Mouse (Mus musculus): ENCODE measurements at regions not wholly inside any gene's neighbourhood (a gene's known extent, or its start where the extent isn't known, plus 50 kb on each side); places are given as distances from the start of the nearest gene placed in this dataset.
A peak's percentile ranks its signal among the peaks of the same experiment; 100 is the strongest.

DNA sequence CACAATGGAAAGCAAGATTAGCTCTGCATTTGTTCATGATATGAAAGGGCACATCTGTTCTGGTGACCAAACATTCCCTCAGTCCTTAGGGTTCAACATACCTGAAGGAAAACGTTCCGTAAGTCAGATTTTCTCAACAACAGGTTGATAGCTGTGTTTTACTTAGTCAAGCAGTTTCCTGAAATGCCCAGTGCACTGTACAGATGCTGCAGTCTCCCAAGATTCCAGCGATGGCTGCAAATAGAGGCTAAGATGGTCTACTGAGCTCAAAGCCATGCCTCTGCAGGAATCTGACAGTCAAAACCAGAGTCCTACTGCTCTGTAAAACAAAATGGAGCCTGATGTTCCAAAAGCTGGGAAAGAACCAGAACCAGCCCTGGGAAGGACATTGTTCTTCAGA is 268.5 kb upstream of the Myo3a start:
- Histone ChIP-seq H3K4me3 (ENCODE audit: control insufficient read depth in 1 of 2, insufficient read depth in 1 of 2, low read depth in 2 of 2, low read length in 2 of 2) (peak overlapping the region; percentile 20 to 51), H3K9ac (ENCODE audit: control insufficient read depth, low read depth, low read length, poor library complexity, severe bottlenecking) (peak overlapping the region; percentile 21), H3K4me1 (ENCODE audit: control insufficient read depth in 1 of 2, insufficient read depth in 2 of 2, low read length in 2 of 2) (peaks cover 3 to 7% of the 10 kb centered on the region in 2 experiments), H3K36me3 (ENCODE audit: control insufficient read depth in 1 of 2, insufficient read depth in 2 of 2, low read length in 2 of 2) (peaks cover 0 to 8% of the 10 kb centered on the region in 2 experiments; a peak in 1 of 4 replicates), H3K9me3 (replicated peaks; ENCODE audit: insufficient read depth, low read length) (no peaks in the 10 kb centered on the region), H3K27me3 (ENCODE audit: control insufficient read depth in 1 of 2, insufficient read depth in 2 of 2, low read length in 2 of 2) (peaks cover 0 to 4% of the 10 kb centered on the region in 2 experiments; a peak in 1 of 4 replicates), H3K27ac (ENCODE audit: control insufficient read depth, low read depth, low read length) (no peak overlapping the region), H3K79me2 (ENCODE audit: control insufficient read depth, insufficient read depth, low read length, poor library complexity) (no peaks in the 10 kb centered on the region)
- TF ChIP-seq ZC3H11A (IDR thresholded peaks at IDR 0.05; ENCODE audit: low read depth, low read length) = no peak
- 0 out of 2 replicates have a peak, but pooled peaks have one; percentile 2 for TF ChIP-seq TBP (IDR thresholded peaks at IDR 0.05; ENCODE audit: low read depth, low read length)
- no peak for TF ChIP-seq UBTF (IDR thresholded peaks at IDR 0.05; ENCODE audit: borderline replicate concordance, insufficient read depth, low read depth, low read length)
- DNase-seq (ENCODE audit: low read depth, low spot score) = no peak

DNA sequence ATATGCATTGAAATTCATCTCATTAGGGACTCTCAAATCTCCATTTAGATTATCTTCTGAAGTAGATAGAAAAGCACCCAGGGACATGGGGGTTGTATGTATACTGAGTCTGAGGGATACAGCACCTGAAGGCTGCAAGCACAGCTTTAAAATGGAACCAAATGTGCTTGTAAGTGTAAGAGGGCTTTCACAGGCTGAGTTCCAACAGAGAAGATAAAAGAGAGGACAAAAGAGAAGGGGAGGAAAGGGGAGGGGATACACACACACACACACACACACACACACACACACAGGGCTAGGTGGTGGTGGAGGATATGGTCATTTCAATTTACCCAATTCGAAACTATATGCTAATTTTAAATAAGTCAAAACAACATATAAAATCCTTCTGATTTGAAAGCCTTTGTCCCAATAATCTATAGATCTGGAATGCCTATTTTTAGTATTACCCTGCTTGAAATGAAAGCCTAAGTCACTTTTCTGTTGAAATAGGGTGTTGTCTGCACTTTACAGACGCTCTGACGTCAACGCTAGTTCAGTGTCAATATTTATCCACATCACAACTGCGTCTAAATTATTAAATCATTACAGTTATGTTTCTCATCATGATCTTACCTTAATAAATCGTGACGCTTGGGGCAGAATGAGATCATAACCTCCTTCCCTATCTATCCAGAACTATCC is 263.8 kb upstream of the Myo3a start:
- H3K4me1 ChIP-seq (ENCODE audit: control insufficient read depth in 1 of 2, insufficient read depth in 2 of 2, low read length in 2 of 2) = peaks cover 3 to 7% of the 10 kb centered on the region in 2 experiments
- H3K36me3 ChIP-seq (ENCODE audit: control insufficient read depth in 1 of 2, insufficient read depth in 2 of 2, low read length in 2 of 2) = peaks cover 0 to 12% of the 10 kb centered on the region in 2 experiments; a peak in 2 of 4 replicates
- peak overlapping the region; percentile 71 for H3K27ac ChIP-seq (ENCODE audit: control insufficient read depth, low read depth, low read length)
- no peak for DNase-seq (ENCODE audit: low read depth, low spot score)
- H3K4me3 ChIP-seq (ENCODE audit: control insufficient read depth in 1 of 2, insufficient read depth in 1 of 2, low read depth in 2 of 2, low read length in 2 of 2) = peak overlapping the region in 1 of 2 experiments; percentile 25; a peak in 1 of 4 replicates
- H3K79me2 ChIP-seq (ENCODE audit: control insufficient read depth, insufficient read depth, low read length, poor library complexity) = no peaks in the 10 kb centered on the region
- H3K27me3 ChIP-seq (ENCODE audit: control insufficient read depth in 1 of 2, insufficient read depth in 2 of 2, low read length in 2 of 2) = no peaks in the 10 kb centered on the region
- no peaks in the 10 kb centered on the region for H3K9me3 ChIP-seq (replicated peaks; ENCODE audit: insufficient read depth, low read length)
- TF ChIP-seq RAD21 (IDR thresholded peaks at IDR 0.05; ENCODE audit: low read depth, low read length) (no peak), CTCF (IDR thresholded peaks at IDR 0.05 in 2 of 3, conservative IDR thresholded peaks at IDR 0.05 in 1 of 3; ENCODE audit: control insufficient read depth in 1 of 3, insufficient read depth in 1 of 3, low read depth in 2 of 3, low read length in 3 of 3, poor library complexity in 1 of 3, severe bottlenecking in 1 of 3) (no peak), POLR2AphosphoS5 (IDR thresholded peaks at IDR 0.05; ENCODE audit: borderline replicate concordance, low read depth, low read length) (no peak), MXI1 (IDR thresholded peaks at IDR 0.05; ENCODE audit: low read depth, low read length) (no peak), NRF1 (IDR thresholded peaks at IDR 0.05; ENCODE audit: insufficient read depth, low read depth, low read length, poor library complexity, severe bottlenecking) (no peak), ZNF384 (IDR thresholded peaks at IDR 0.05; ENCODE audit: low read depth, low read length) (no peak), SIN3A (IDR thresholded peaks at IDR 0.05; ENCODE audit: low read length) (no peak), UBTF (IDR thresholded peaks at IDR 0.05; ENCODE audit: borderline replicate concordance, insufficient read depth, low read depth, low read length) (no peak)
- peak overlapping the region; percentile 11; the same call in 1 of the 2 replicates for H3K9ac ChIP-seq (ENCODE audit: control insufficient read depth, low read depth, low read length, poor library complexity, severe bottlenecking)

DNA sequence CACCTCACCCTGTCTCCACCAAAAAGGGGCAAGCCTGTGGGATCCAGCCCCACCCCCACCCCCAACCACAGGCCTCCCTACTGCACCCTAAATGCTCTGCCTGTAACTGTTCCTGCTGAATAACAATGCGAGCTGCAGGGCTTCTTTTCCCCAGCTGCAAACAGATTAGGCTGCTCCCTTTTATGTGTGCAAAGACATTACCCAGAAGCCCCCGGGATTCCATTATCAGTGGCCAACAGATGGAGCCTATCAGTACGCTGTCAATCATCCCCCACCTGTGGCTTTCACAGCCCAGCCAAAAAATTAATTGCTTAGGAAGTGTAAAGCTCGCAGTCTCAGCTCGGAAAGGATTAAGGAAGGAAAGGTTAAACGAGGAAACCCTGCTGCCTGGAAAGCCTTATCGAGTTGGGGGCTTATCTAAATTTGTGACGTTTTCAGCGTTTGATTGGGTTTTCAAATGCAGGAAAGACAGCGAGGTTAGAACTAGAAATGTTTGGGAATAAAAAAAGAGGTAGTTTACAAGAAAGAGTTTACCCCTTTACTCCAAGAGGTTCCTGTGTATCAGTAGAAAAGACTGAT is 263.2 kb upstream of the Myo3a start:
- H3K27ac ChIP-seq (ENCODE audit: control insufficient read depth, low read depth, low read length) = peak overlapping the region; percentile 71
- peak overlapping the region in 1 of 2 experiments; percentile 25; a peak in 1 of 4 replicates for H3K4me3 ChIP-seq (ENCODE audit: control insufficient read depth in 1 of 2, insufficient read depth in 1 of 2, low read depth in 2 of 2, low read length in 2 of 2)
- peak; percentile 40 for TF ChIP-seq KAT2A (conservative IDR thresholded peaks at IDR 0.05; ENCODE audit: low read depth, low read length)
- peak; percentile 99 for TF ChIP-seq ETS1 (IDR thresholded peaks at IDR 0.05; ENCODE audit: low read depth, low read length)
- no peak for TF ChIP-seq NRF1 (IDR thresholded peaks at IDR 0.05; ENCODE audit: insufficient read depth, low read depth, low read length, poor library complexity, severe bottlenecking)
- TF ChIP-seq ZNF384 (IDR thresholded peaks at IDR 0.05; ENCODE audit: low read depth, low read length) = peak; percentile 60; the same call in 1 of the 2 replicates
- TF ChIP-seq UBTF (IDR thresholded peaks at IDR 0.05; ENCODE audit: borderline replicate concordance, insufficient read depth, low read depth, low read length) = no peak
- TF ChIP-seq TAL1 (IDR thresholded peaks at IDR 0.05; ENCODE audit: low read length) = peak; percentile 95
- TF ChIP-seq ZMIZ1 (IDR thresholded peaks at IDR 0.05; ENCODE audit: low read depth, low read length) = peak; percentile 87
- TF ChIP-seq MYB (IDR thresholded peaks at IDR 0.05; ENCODE audit: low read depth, low read length) = peak; percentile 44; the same call in 1 of the 2 replicates
- peak; percentile 99 for TF ChIP-seq GATA1 (IDR thresholded peaks at IDR 0.05; ENCODE audit: low read depth, low read length)
- no peak for TF ChIP-seq GABPA (IDR thresholded peaks at IDR 0.05; ENCODE audit: low read depth, low read length)
- TF ChIP-seq MEF2A (IDR thresholded peaks at IDR 0.05; ENCODE audit: extremely low read depth, insufficient replicate concordance, low read depth, low read length, poor library complexity, severe bottlenecking) = peak; percentile 75; the same call in 1 of the 2 replicates
- TF ChIP-seq EP300 (IDR thresholded peaks at IDR 0.05; ENCODE audit: low read depth in 1 of 2, low read length in 2 of 2) = peak; percentile 97 to 99
- TF ChIP-seq CHD2 (IDR thresholded peaks at IDR 0.05; ENCODE audit: low read length) = no peak
- TF ChIP-seq TBP (IDR thresholded peaks at IDR 0.05; ENCODE audit: low read depth, low read length) = peak; percentile 93
- no peak for TF ChIP-seq RAD21 (IDR thresholded peaks at IDR 0.05; ENCODE audit: low read depth, low read length)
- TF ChIP-seq NELFE (IDR thresholded peaks at IDR 0.05; ENCODE audit: low read depth, low read length) = peak; percentile 58

More for the DNA sequence above, 263.2 kb upstream of the Myo3a start:
- Histone ChIP-seq H3K9ac (ENCODE audit: control insufficient read depth, low read depth, low read length, poor library complexity, severe bottlenecking) (no peak overlapping the region), H3K27me3 (ENCODE audit: control insufficient read depth in 1 of 2, insufficient read depth in 2 of 2, low read length in 2 of 2) (no peaks in the 10 kb centered on the region), H3K79me2 (ENCODE audit: control insufficient read depth, insufficient read depth, low read length, poor library complexity) (no peaks in the 10 kb centered on the region), H3K4me1 (ENCODE audit: control insufficient read depth in 1 of 2, insufficient read depth in 2 of 2, low read length in 2 of 2) (peaks cover 3 to 7% of the 10 kb centered on the region in 2 experiments), H3K36me3 (ENCODE audit: control insufficient read depth in 1 of 2, insufficient read depth in 2 of 2, low read length in 2 of 2) (peaks cover 0 to 12% of the 10 kb centered on the region in 2 experiments; a peak in 2 of 4 replicates), H3K9me3 (replicated peaks; ENCODE audit: insufficient read depth, low read length) (no peaks in the 10 kb centered on the region)
- DNase-seq (ENCODE audit: low read depth, low spot score) = peak; percentile 93

Data from MEL (cell line).